Mouse (Mus musculus) left cerebral cortex, postnatal 10 days (tissue): ENCODE results near the gene 4930548H24Rik. TPM values are rescaled to one million over a fixed set of nuclear protein-coding genes. Genes with fewer than 3 reads are reported as not detected.
"Not testable (repeated sequence)": the region's sequence is repeated elsewhere in the genome, so short reads cannot be mapped to it uniquely, and the experiment has no call there.

Source experiments
- DNase-seq, 2 experiments: peaks; one replicate each; pipeline ENCODE4 v3.0.0; 2021 to 2022; ENCODE audit warnings: low spot score in 2 of 2, mixed read lengths in 1 of 2; ENCODE audit errors: extremely low spot score in 1 of 2
- intact Hi-C: fragments of 180-260 bp; cut with DNase I; formaldehyde crosslinking; loops from one replicate; pipeline ENCODE4 v1.15.1; 2025
- total RNA-seq, 2 experiments: library from RNA; stranded (reverse); gene quantifications; 2 replicates each; pipeline ENCODE4 v1.2.3; 2021

The 4930548H24Rik gene
- total RNA-seq, 2 experiments from 2014 or later: 0.13 to 0.20 TPM

GRCm38 (mm10) chr5:31527707-31528106 lies 42.2 kb downstream of the 4930548H24Rik start, which contains the start of gene Supt7l:
Supt7l (minus strand) TSS chr5:31527807.
- DNase-seq, intact Hi-C loops: not testable (repeated sequence)

- no peak for DNase-seq
- intact Hi-C loops: no loop called here
Observed at GRCm38 (mm10) chr5:31528560-31528959, 43.0 kb downstream of the 4930548H24Rik start.

GRCm38 (mm10) chr5:31535228-31535627 lies 49.7 kb downstream of the 4930548H24Rik start:
- intact Hi-C loops: no loop called here
- DNase-seq: no peak

Other genes with a start within 250 kb of the 4930548H24Rik start
- gene Nrbp1, start 244.9 kb upstream of the 4930548H24Rik start, total RNA-seq: 10 to 100 TPM; 73.0 to 77.3 TPM
- not detected for gene Gm9970, start 244.5 kb upstream of the 4930548H24Rik start, total RNA-seq
- 1 to 10 TPM; 2.4 to 2.6 TPM for gene Krtcap3, start 234.0 kb upstream of the 4930548H24Rik start, total RNA-seq
- gene Ift172, start 194.6 kb upstream of the 4930548H24Rik start, total RNA-seq: 10 to 100 TPM; 67.7 to 68.2 TPM
- 100 to 1,000 TPM; 165 to 166 TPM for gene Fndc4, start 189.7 kb upstream of the 4930548H24Rik start, total RNA-seq
- under 1 TPM in 1 of 2 experiments, not detected in 1; 0.14 TPM for gene Gckr, start 188.3 kb upstream of the 4930548H24Rik start, total RNA-seq
- 10 to 100 TPM; 58.2 to 60.8 TPM for gene Zfp512, start 33.3 kb upstream of the 4930548H24Rik start, total RNA-seq
- gene Gpn1, start 9.0 kb downstream of the 4930548H24Rik start, total RNA-seq: 10 to 100 TPM; 37.5 to 40.5 TPM
- 10 to 100 TPM; 41.9 to 47.4 TPM for gene Slc4a1ap, start 41.3 kb downstream of the 4930548H24Rik start, total RNA-seq
- 10 to 100 TPM; 14.9 to 17.8 TPM for gene Supt7l, start 42.1 kb downstream of the 4930548H24Rik start, total RNA-seq
- 100 to 1,000 TPM; 116 to 134 TPM for gene Mrpl33, start 111.2 kb downstream of the 4930548H24Rik start, total RNA-seq
- 1 to 10 TPM; 2.1 to 2.5 TPM for gene Rbks, start 211.9 kb downstream of the 4930548H24Rik start, total RNA-seq
- 10 to 100 TPM; 40.5 to 48.7 TPM for gene Babam2, start 211.9 kb downstream of the 4930548H24Rik start, total RNA-seq